Mouse (Mus musculus): Measurements from ENCODE around the gene Chst10. TPM values are rescaled to one million over a fixed set of nuclear protein-coding genes. Genes with fewer than 3 reads are reported as not detected.

The Chst10 gene
- total RNA-seq, 4 experiments from 2014 or later = 44.0 to 59.8 (median 53.0) TPM

- DNase-seq (ENCODE audit: low spot score in 2 of 2) = no peak
Measured at GRCm38 (mm10) chr1:38869398-38870195, 28.4 kb downstream of the Chst10 start.

GRCm38 (mm10) chr1:38866242-38866641 is 31.7 kb downstream of the Chst10 start:
- DNase-seq (ENCODE audit: low spot score in 2 of 2) = no peak

- no peak for DNase-seq (ENCODE audit: low spot score in 2 of 2)
Measured at GRCm38 (mm10) chr1:38864341-38864740, 33.6 kb downstream of the Chst10 start.

GRCm38 (mm10) chr1:38862213-38862612 is 35.7 kb downstream of the Chst10 start:
- peak in 1 of 2 experiments; percentile 51 for DNase-seq (ENCODE audit: low spot score in 2 of 2)

- no peak for DNase-seq (ENCODE audit: low spot score in 2 of 2)
Measured at GRCm38 (mm10) chr1:38860867-38861524, 37.0 kb downstream of the Chst10 start.

- no peak for DNase-seq (ENCODE audit: low spot score in 2 of 2)
Measured at GRCm38 (mm10) chr1:38860207-38860606, 37.8 kb downstream of the Chst10 start.

GRCm38 (mm10) chr1:38856196-38856595 is 41.8 kb downstream of the Chst10 start:
- DNase-seq (ENCODE audit: low spot score in 2 of 2) = peak in 1 of 2 experiments; percentile 63

- DNase-seq (ENCODE audit: low spot score in 2 of 2) = no peak
Measured at GRCm38 (mm10) chr1:38852250-38852649, 45.7 kb downstream of the Chst10 start.

- no peak for DNase-seq (ENCODE audit: low spot score in 2 of 2)
Measured at GRCm38 (mm10) chr1:38850650-38851049, 47.3 kb downstream of the Chst10 start.

GRCm38 (mm10) chr1:38848451-38849289 is 49.3 kb downstream of the Chst10 start:
- DNase-seq (ENCODE audit: low spot score in 2 of 2) = peak in 1 of 2 experiments; percentile 26

- DNase-seq (ENCODE audit: low spot score in 2 of 2) = peak; percentile 43 to 52
Measured at GRCm38 (mm10) chr1:38847975-38848374, 50.0 kb downstream of the Chst10 start.

GRCm38 (mm10) chr1:38843275-38843674 is 54.7 kb downstream of the Chst10 start:
- no peak for DNase-seq (ENCODE audit: low spot score in 2 of 2)

GRCm38 (mm10) chr1:38842861-38843260 is 55.1 kb downstream of the Chst10 start:
- DNase-seq (ENCODE audit: low spot score in 2 of 2) = no peak

GRCm38 (mm10) chr1:38839944-38840343 is 58.0 kb downstream of the Chst10 start:
- DNase-seq (ENCODE audit: low spot score in 2 of 2) = no peak

GRCm38 (mm10) chr1:38836477-38836872 is 61.5 kb downstream of the Chst10 start, which contains the start of gene Lonrf2:
Lonrf2 (minus strand) TSS chr1:38836711.
- DNase-seq (ENCODE audit: low spot score in 2 of 2) = peak; percentile 66 to 77

- peak; percentile 32 to 56 for DNase-seq (ENCODE audit: low spot score in 2 of 2)
Measured at GRCm38 (mm10) chr1:38835568-38836476, 62.1 kb downstream of the Chst10 start.

- DNase-seq (ENCODE audit: low spot score in 2 of 2) = no peak
Measured at GRCm38 (mm10) chr1:38834899-38835298, 63.1 kb downstream of the Chst10 start.

GRCm38 (mm10) chr1:38824926-38825325 is 73.0 kb downstream of the Chst10 start:
- no peak for DNase-seq (ENCODE audit: low spot score in 2 of 2)

GRCm38 (mm10) chr1:38823851-38824250 is 74.1 kb downstream of the Chst10 start:
- no peak for DNase-seq (ENCODE audit: low spot score in 2 of 2)

GRCm38 (mm10) chr1:38819691-38820090 is 78.3 kb downstream of the Chst10 start:
- DNase-seq (ENCODE audit: low spot score in 2 of 2) = no peak

- DNase-seq (ENCODE audit: low spot score in 2 of 2) = no peak
Measured at GRCm38 (mm10) chr1:38817671-38818070, 80.3 kb downstream of the Chst10 start.

All from layer of hippocampus, adult 8-10 months (tissue).